Mouse (Mus musculus): Measurements from ENCODE around the gene Pp2d1.

DNA sequence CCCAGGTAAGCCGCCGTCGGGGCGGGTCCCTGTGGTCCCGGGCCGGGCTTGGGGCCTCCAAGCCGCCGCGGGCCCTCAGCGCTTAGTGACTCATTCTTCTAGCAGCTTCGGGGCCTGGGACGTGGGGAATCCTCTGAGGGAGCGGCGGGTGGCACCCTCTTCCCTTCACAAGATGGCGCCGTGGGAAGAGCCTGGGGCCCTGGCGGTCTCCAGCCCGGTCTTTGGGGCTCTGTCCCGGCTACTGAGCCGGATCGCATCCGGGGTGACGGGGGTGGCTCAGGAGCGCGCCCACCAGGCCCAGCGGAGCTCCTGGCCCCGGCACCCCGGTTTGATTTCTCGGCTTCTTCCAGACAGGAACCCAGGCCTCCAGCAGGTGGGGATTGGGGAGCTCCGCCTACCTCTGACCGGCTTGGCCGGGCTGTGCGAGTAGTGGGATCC lies 59.6 kb downstream of the Pp2d1 start:
- no peak for TF ChIP-seq CTCF (IDR thresholded peaks at IDR 0.05; ENCODE audit: low read depth, low read length)
- no peak for TF ChIP-seq EP300 (IDR thresholded peaks at IDR 0.05; ENCODE audit: insufficient read depth, low read depth, low read length)

Measured in ES-Bruce4 (cell line).